Mouse (Mus musculus): ENCODE data around the gene Cachd1.

The Cachd1 gene

GRCm38 (mm10) chr4:100990996-100991395 lies 214.5 kb downstream of the Cachd1 start:
- in situ Hi-C loops (cut with MboI, MseI) = no loop called here

GRCm38 (mm10) chr4:100992086-100992485 lies 215.6 kb downstream of the Cachd1 start:
- in situ Hi-C loops (cut with MboI, MseI) = no loop called here

GRCm38 (mm10) chr4:100994442-100995255 lies 218.2 kb downstream of the Cachd1 start:
- in situ Hi-C loops (cut with MboI, MseI) = no loop called here

GRCm38 (mm10) chr4:100995617-100996016 lies 219.1 kb downstream of the Cachd1 start:
- in situ Hi-C loops (cut with MboI, MseI) = no loop called here

GRCm38 (mm10) chr4:100996060-100996651 lies 219.7 kb downstream of the Cachd1 start:
- in situ Hi-C loops (cut with MboI, MseI) = no loop called here

- in situ Hi-C loops (cut with MboI, MseI) = no loop called here
Observed at GRCm38 (mm10) chr4:100998145-100998544, 221.7 kb downstream of the Cachd1 start.

- in situ Hi-C loops (cut with MboI, MseI) = no loop called here
Observed at GRCm38 (mm10) chr4:100998906-100999305, 222.4 kb downstream of the Cachd1 start.

GRCm38 (mm10) chr4:101000622-101001021 lies 224.1 kb downstream of the Cachd1 start:
- in situ Hi-C loops (cut with MboI, MseI) = no loop called here

- in situ Hi-C loops (cut with MboI, MseI) = no loop called here
Observed at GRCm38 (mm10) chr4:101001073-101001472, 224.6 kb downstream of the Cachd1 start.

- in situ Hi-C loops (cut with MboI, MseI) = no loop called here
Observed at GRCm38 (mm10) chr4:101002961-101003360, 226.5 kb downstream of the Cachd1 start.

GRCm38 (mm10) chr4:101008362-101008769 lies 231.9 kb downstream of the Cachd1 start:
- in situ Hi-C loops (cut with MboI, MseI) = no loop called here

GRCm38 (mm10) chr4:101009092-101009491 lies 232.6 kb downstream of the Cachd1 start:
- in situ Hi-C loops (cut with MboI, MseI) = no loop called here

GRCm38 (mm10) chr4:101017806-101018205 lies 241.3 kb downstream of the Cachd1 start:
- in situ Hi-C loops (cut with MboI, MseI) = no loop called here

GRCm38 (mm10) chr4:101020596-101020995 lies 244.1 kb downstream of the Cachd1 start, which contains the start of gene Gm10577:
Gene Gm10577, minus strand, starts transcription at chr4:101020696.
- in situ Hi-C loops (cut with MboI, MseI) = loop anchor here (10.0 kb wide), 1 partner anchor 114 kb away; no protein-coding TSS in a partner anchor

GRCm38 (mm10) chr4:101026566-101026965 lies 250.1 kb downstream of the Cachd1 start:
- in situ Hi-C loops (cut with MboI, MseI) = loop anchor here (10.0 kb wide), 1 partner anchor 108 kb away; no protein-coding TSS in a partner anchor

- in situ Hi-C loops (cut with MboI, MseI) = loop anchor here (10.0 kb wide), 1 partner anchor 108 kb away; no protein-coding TSS in a partner anchor
Observed at GRCm38 (mm10) chr4:101026995-101027394, 250.5 kb downstream of the Cachd1 start.

GRCm38 (mm10) chr4:101027852-101028411 lies 251.5 kb downstream of the Cachd1 start:
- in situ Hi-C loops (cut with MboI, MseI) = loop anchor here (10.0 kb wide), 1 partner anchor 107 kb away; no protein-coding TSS in a partner anchor

GRCm38 (mm10) chr4:101033047-101033446 lies 256.6 kb downstream of the Cachd1 start:
- in situ Hi-C loops (cut with MboI, MseI) = no loop called here

GRCm38 (mm10) chr4:101035131-101035530 lies 258.7 kb downstream of the Cachd1 start:
- in situ Hi-C loops (cut with MboI, MseI) = no loop called here

- in situ Hi-C loops (cut with MboI, MseI) = no loop called here
Observed at GRCm38 (mm10) chr4:101037156-101037555, 260.7 kb downstream of the Cachd1 start.

- in situ Hi-C loops (cut with MboI, MseI) = no loop called here
Observed at GRCm38 (mm10) chr4:101043691-101044090, 267.2 kb downstream of the Cachd1 start.

- in situ Hi-C loops (cut with MboI, MseI) = no loop called here
Observed at GRCm38 (mm10) chr4:101044149-101044548, 267.7 kb downstream of the Cachd1 start.

All from T-helper 2 cell (primary cell).